Mouse (Mus musculus): ENCODE results near the gene Dock10. TPM values are rescaled to one million over a fixed set of nuclear protein-coding genes. Genes with fewer than 3 reads are reported as not detected.

The Dock10 gene
- polyA plus RNA-seq, 1 experiment: 43.0 TPM

- DNase-seq (ENCODE audit: extremely low spot score in 1 of 2, low spot score in 1 of 2): no peak
These were observed 259.1 kb downstream of the Dock10 start for GRCm38 (mm10) chr1:80499264-80499663.

- peak in 1 of 2 experiments; percentile 52 for DNase-seq (ENCODE audit: extremely low spot score in 1 of 2, low spot score in 1 of 2)
These were observed 262.0 kb downstream of the Dock10 start for GRCm38 (mm10) chr1:80496360-80496759.

GRCm38 (mm10) chr1:80483419-80483818 lies 274.9 kb downstream of the Dock10 start:
- DNase-seq (ENCODE audit: extremely low spot score in 1 of 2, low spot score in 1 of 2): peak in 1 of 2 experiments; percentile 23

- no peak for DNase-seq (ENCODE audit: extremely low spot score in 1 of 2, low spot score in 1 of 2)
These were observed 283.4 kb downstream of the Dock10 start for GRCm38 (mm10) chr1:80474942-80475341.

- DNase-seq (ENCODE audit: extremely low spot score in 1 of 2, low spot score in 1 of 2): peak in 1 of 2 experiments; percentile 9
These were observed 285.9 kb downstream of the Dock10 start for GRCm38 (mm10) chr1:80472395-80472794.

- no peak for DNase-seq (ENCODE audit: extremely low spot score in 1 of 2, low spot score in 1 of 2)
These were observed 297.0 kb downstream of the Dock10 start, which contains the start of gene Gm45261 for GRCm38 (mm10) chr1:80461348-80461747. Gene Gm45261 (minus strand): TSS chr1:80461448.

- no peak for DNase-seq (ENCODE audit: extremely low spot score in 1 of 2, low spot score in 1 of 2)
These were observed 298.4 kb downstream of the Dock10 start for GRCm38 (mm10) chr1:80459923-80460322.

GRCm38 (mm10) chr1:80459477-80459876 lies 298.9 kb downstream of the Dock10 start:
- DNase-seq (ENCODE audit: extremely low spot score in 1 of 2, low spot score in 1 of 2): no peak

GRCm38 (mm10) chr1:80453971-80454370 lies 304.4 kb downstream of the Dock10 start:
- no peak for DNase-seq (ENCODE audit: extremely low spot score in 1 of 2, low spot score in 1 of 2)

- DNase-seq (ENCODE audit: extremely low spot score in 1 of 2, low spot score in 1 of 2): no peak
These were observed 306.3 kb downstream of the Dock10 start for GRCm38 (mm10) chr1:80451914-80452549.

Measured in frontal cortex, adult 2 months (tissue).